Mouse (Mus musculus) forebrain, embryonic 12.5 days (tissue): ENCODE measurements around the gene Vps29. TPM values are rescaled to one million over a fixed set of nuclear protein-coding genes. Genes with fewer than 3 reads are reported as not detected.

Experiments
- ATAC-seq: fragments of 200-750 bp; cut with Nextera tagmentation; 2 replicates; pipeline ENCODE4 v1.8.0; 2017; ENCODE audit warnings: moderate TSS enrichment; ENCODE audit not compliant: low FRiP score
- H3K27ac ChIP-seq: fragments of 300-500 bp; sonication (generic); 2 replicates; pipeline ENCODE4 v1.5.1; 2016; ENCODE audit warnings: mild to moderate bottlenecking
- H3K27me3 ChIP-seq: fragments of 300-500 bp; sonication (generic); 2 replicates; pipeline ENCODE4 v1.6.1; 2016; ENCODE audit warnings: mild to moderate bottlenecking
- H3K36me3 ChIP-seq: fragments of 300-500 bp; sonication (generic); replicated peaks from 2 replicates; pipeline ENCODE4 v1.6.1; 2016; ENCODE audit warnings: mild to moderate bottlenecking
- H3K4me1 ChIP-seq: fragments of 300-500 bp; sonication (generic); 2 replicates; pipeline ENCODE4 v1.6.1; 2016
- H3K4me2 ChIP-seq: fragments of 300-500 bp; sonication (generic); 2 replicates; pipeline ENCODE4 v1.6.1; 2016; ENCODE audit warnings: mild to moderate bottlenecking, moderate library complexity
- H3K4me3 ChIP-seq: fragments of 300-500 bp; sonication (generic); replicated peaks from 2 replicates; pipeline ENCODE4 v1.5.1; 2016; ENCODE audit warnings: mild to moderate bottlenecking
- H3K9ac ChIP-seq: fragments of 300-500 bp; sonication (generic); 2 replicates; pipeline ENCODE4 v1.6.1; 2016; ENCODE audit warnings: mild to moderate bottlenecking
- H3K9me3 ChIP-seq: fragments of 300-500 bp; sonication (generic); 2 replicates; pipeline ENCODE4 v1.6.1; 2016
- WGBS: fragments of 180-500 bp; shearing (Covaris S2); methylation state at CpG from one replicate; pipeline ENCODE4 v1.1.7; 2016; 5-methylcytosine and 5-hydroxymethylcytosine counted together
- polyA plus RNA-seq: library from polyadenylated mRNA; unstranded; fragments of >200 nt; fragmentation: Nextera tagmentation; extraction: Ambion mirVana; gene quantifications from 2 replicates; pipeline ENCODE4 v1.2.1, GENCODE M21; 2016

Vps29 gene
- polyA plus RNA-seq, 1 experiment from 2014 or later, result 174 TPM

- Histone ChIP-seq H3K36me3 (peaks cover 64% of the 10 kb centered on the region), H3K4me2 (no peak overlapping the region), H3K27me3 (no peaks in the 10 kb centered on the region), H3K4me1 (no peaks in the 10 kb centered on the region), H3K9ac (no peak overlapping the region), H3K9me3 (peaks cover 4% of the 10 kb centered on the region), H3K4me3 (no peak overlapping the region), H3K27ac (no peak overlapping the region)
- WGBS, result 97% methylated on average over 10 of the region's 10 CpGs
- no peak for ATAC-seq
Measured at GRCm38 (mm10) chr5:122405537-122405936, 51.4 kb downstream of the Vps29 start.

GRCm38 (mm10) chr5:122409692-122410645 is 55.8 kb downstream of the Vps29 start:
- WGBS, result 86% methylated on average over 19 of the region's 19 CpGs
- H3K4me1 ChIP-seq, result no peaks in the 10 kb centered on the region
- no peak overlapping the region for H3K9ac ChIP-seq
- no peak overlapping the region for H3K4me2 ChIP-seq
- peaks cover 31% of the 10 kb centered on the region for H3K36me3 ChIP-seq
- no peak for ATAC-seq
- H3K27ac ChIP-seq, result no peak overlapping the region
- no peaks in the 10 kb centered on the region for H3K27me3 ChIP-seq
- H3K9me3 ChIP-seq, result peaks cover 4% of the 10 kb centered on the region
- no peak overlapping the region for H3K4me3 ChIP-seq

GRCm38 (mm10) chr5:122411892-122412291 is 57.7 kb downstream of the Vps29 start:
- no peaks in the 10 kb centered on the region for H3K27me3 ChIP-seq
- no peak overlapping the region for H3K9ac ChIP-seq
- no peaks in the 10 kb centered on the region for H3K9me3 ChIP-seq
- ATAC-seq, result no peak
- 87% methylated on average over 5 of the region's 5 CpGs for WGBS
- H3K4me1 ChIP-seq, result no peaks in the 10 kb centered on the region
- H3K4me3 ChIP-seq, result no peak overlapping the region
- H3K36me3 ChIP-seq, result peaks cover 12% of the 10 kb centered on the region
- H3K4me2 ChIP-seq, result no peak overlapping the region
- no peak overlapping the region for H3K27ac ChIP-seq

GRCm38 (mm10) chr5:122412826-122413225 is 58.7 kb downstream of the Vps29 start:
- Histone ChIP-seq H3K9ac (no peak overlapping the region), H3K27me3 (no peaks in the 10 kb centered on the region), H3K4me1 (no peaks in the 10 kb centered on the region), H3K27ac (no peak overlapping the region), H3K4me2 (no peak overlapping the region), H3K4me3 (no peak overlapping the region), H3K36me3 (peaks cover 6% of the 10 kb centered on the region; the same call in 1 of the 2 replicates), H3K9me3 (no peaks in the 10 kb centered on the region)
- WGBS, result 72% methylated on average over 6 of the region's 6 CpGs
- ATAC-seq, result no peak

GRCm38 (mm10) chr5:122414351-122414750 is 60.2 kb downstream of the Vps29 start:
- no peak for ATAC-seq
- H3K4me3 ChIP-seq, result no peak overlapping the region
- no peaks in the 10 kb centered on the region for H3K4me1 ChIP-seq
- peaks cover 6% of the 10 kb centered on the region; the same call in 1 of the 2 replicates for H3K36me3 ChIP-seq
- 94% methylated on average over 5 of the region's 5 CpGs for WGBS
- no peaks in the 10 kb centered on the region for H3K9me3 ChIP-seq
- no peak overlapping the region for H3K27ac ChIP-seq
- H3K9ac ChIP-seq, result no peak overlapping the region
- H3K27me3 ChIP-seq, result no peaks in the 10 kb centered on the region
- no peak overlapping the region for H3K4me2 ChIP-seq

Other genes with a start within 250 kb of the Vps29 start
- not detected in 2 replicates for gene Ccdc63, start 213.5 kb upstream of the Vps29 start, polyA plus RNA-seq
- gene Ppp1cc, start 196.1 kb upstream of the Vps29 start, polyA plus RNA-seq, result 324 and 337 TPM in 2 replicates
- 7.5 and 8.4 TPM in 2 replicates for gene Hvcn1, start 147.6 kb upstream of the Vps29 start, polyA plus RNA-seq
- gene Tctn1, start 89.9 kb upstream of the Vps29 start, polyA plus RNA-seq, result 4.4 and 5.5 TPM in 2 replicates
- 9.6 and 10.7 TPM in 2 replicates for gene Pptc7, start 70.0 kb upstream of the Vps29 start, polyA plus RNA-seq
- gene Rad9b, start 136 bp upstream of the Vps29 start, polyA plus RNA-seq, result 12.7 and 15.8 TPM in 2 replicates
- 60.5 and 62.6 TPM in 2 replicates for gene Gpn3, start 17.5 kb downstream of the Vps29 start, polyA plus RNA-seq
- gene Fam216a, start 18.0 kb downstream of the Vps29 start, polyA plus RNA-seq, result 106 and 115 TPM in 2 replicates
- 111 and 128 TPM in 2 replicates for gene Arpc3, start 37.5 kb downstream of the Vps29 start, polyA plus RNA-seq
- 49.2 and 50.5 TPM in 2 replicates for gene Anapc7, start 67.3 kb downstream of the Vps29 start, polyA plus RNA-seq
- 57.9 and 61.2 TPM in 2 replicates for gene Atp2a2, start 147.9 kb downstream of the Vps29 start, polyA plus RNA-seq